Mouse (Mus musculus): ENCODE measurements around the gene Inhbe. TPM values are rescaled to one million over a fixed set of nuclear protein-coding genes. Genes with fewer than 3 reads are reported as not detected.
A peak's percentile ranks its signal among the peaks of the same experiment; 100 is the strongest.
"Not testable (repeated sequence)": the region's sequence is repeated elsewhere in the genome, so short reads cannot be mapped to it uniquely, and the experiment has no call there.

The Inhbe gene
- polyA plus RNA-seq, 1 experiment from 2014 or later = 0.08 TPM

DNA sequence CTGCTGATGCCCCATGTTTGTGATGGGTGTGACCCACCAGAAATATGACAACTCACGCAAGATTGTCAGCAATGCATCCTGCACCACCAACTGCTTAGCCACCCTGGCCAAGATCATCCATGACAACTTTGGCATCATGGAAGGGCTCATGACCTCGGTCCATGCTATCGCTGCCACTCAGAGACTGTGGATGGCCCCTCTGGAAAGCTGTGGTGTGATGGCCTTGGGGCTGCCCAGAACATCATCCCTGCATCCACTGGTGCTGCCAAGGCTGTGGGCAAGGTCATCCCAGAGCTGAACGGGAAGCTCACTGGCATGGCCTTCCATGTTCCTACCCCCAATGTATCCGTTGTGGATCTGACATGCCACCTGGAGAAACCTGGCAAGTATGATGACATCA, 40.7 kb downstream of the Inhbe start:
- not testable (repeated sequence) for H3K27me3 ChIP-seq; H3K4me3 ChIP-seq; H3K4me2 ChIP-seq (replicated peaks); H3K27ac ChIP-seq; H3K9me3 ChIP-seq (replicated peaks); ATAC-seq (ENCODE audit: low FRiP score); H3K9ac ChIP-seq; H3K36me3 ChIP-seq
- peaks cover 12% of the 10 kb centered on the region for H3K4me1 ChIP-seq
- WGBS = 88% methylated on average over 5 of the region's 5 CpGs

DNA sequence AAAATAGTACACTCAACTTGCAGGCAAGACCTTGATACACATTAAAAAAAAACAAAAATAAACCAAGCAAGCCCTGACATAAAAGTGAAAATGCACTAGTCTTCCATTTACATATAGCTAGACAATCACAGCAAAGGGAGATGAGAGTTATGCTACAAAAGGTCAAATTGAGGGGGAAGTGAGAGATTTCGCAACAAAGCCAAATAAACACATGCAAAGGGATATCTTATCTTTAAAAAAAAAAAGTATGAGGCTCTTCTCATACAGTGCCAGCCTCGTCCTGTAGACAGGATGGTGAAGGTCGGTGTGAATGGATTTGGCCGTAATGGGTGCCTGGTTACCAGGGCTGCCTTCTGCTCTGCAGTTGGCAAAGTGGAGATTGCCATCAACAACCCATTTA, 41.4 kb downstream of the Inhbe start:
- no peak for ATAC-seq (ENCODE audit: low FRiP score)
- Histone ChIP-seq H3K4me1 (peaks cover 12% of the 10 kb centered on the region), H3K36me3 (peaks cover 16% of the 10 kb centered on the region), H3K4me3 (no peak overlapping the region), H3K27ac (no peak overlapping the region), H3K9me3 (replicated peaks) (no peaks in the 10 kb centered on the region), H3K9ac (no peak overlapping the region), H3K27me3 (no peaks in the 10 kb centered on the region), H3K4me2 (replicated peaks) (no peak overlapping the region)
- WGBS = 82% methylated on average over 4 of the region's 4 CpGs

GRCm38 (mm10) chr10:127312356-127312676, 41.9 kb downstream of the Inhbe start:
- peak overlapping the region; percentile 84; the same call in 1 of the 2 replicates for H3K9ac ChIP-seq
- H3K4me1 ChIP-seq = peaks cover 12% of the 10 kb centered on the region
- ATAC-seq (ENCODE audit: low FRiP score) = peak; percentile 53
- H3K4me3 ChIP-seq = peak overlapping the region; percentile 75
- peaks cover 21% of the 10 kb centered on the region for H3K36me3 ChIP-seq
- peak overlapping the region; percentile 80 for H3K4me2 ChIP-seq (replicated peaks)
- no peaks in the 10 kb centered on the region for H3K27me3 ChIP-seq
- H3K9me3 ChIP-seq (replicated peaks) = no peaks in the 10 kb centered on the region
- WGBS = 1% methylated on average over 4 of the region's 4 CpGs
- peak overlapping the region; percentile 64 for H3K27ac ChIP-seq

- Histone ChIP-seq H3K27ac (peak within 1 kb of the TSS; percentile 64), H3K36me3 (peaks cover 27% of the 10 kb centered on the region), H3K4me2 (replicated peaks) (peak within 1 kb of the TSS; percentile 80), H3K9me3 (replicated peaks) (no peaks in the 10 kb centered on the region), H3K4me3 (peak within 1 kb of the TSS; percentile 75), H3K27me3 (no peaks in the 10 kb centered on the region), H3K9ac (peak within 1 kb of the TSS; percentile 84), H3K4me1 (peaks cover 12% of the 10 kb centered on the region)
- ATAC-seq (ENCODE audit: low FRiP score) = peak; percentile 98
- under 1% methylated on average over 65 of the region's 65 CpGs for WGBS
Observed at GRCm38 (mm10) chr10:127311476-127312355, 42.5 kb downstream of the Inhbe start, which contains the start of gene Mars. Gene Mars, minus strand, starts transcription at chr10:127311786.

DNA sequence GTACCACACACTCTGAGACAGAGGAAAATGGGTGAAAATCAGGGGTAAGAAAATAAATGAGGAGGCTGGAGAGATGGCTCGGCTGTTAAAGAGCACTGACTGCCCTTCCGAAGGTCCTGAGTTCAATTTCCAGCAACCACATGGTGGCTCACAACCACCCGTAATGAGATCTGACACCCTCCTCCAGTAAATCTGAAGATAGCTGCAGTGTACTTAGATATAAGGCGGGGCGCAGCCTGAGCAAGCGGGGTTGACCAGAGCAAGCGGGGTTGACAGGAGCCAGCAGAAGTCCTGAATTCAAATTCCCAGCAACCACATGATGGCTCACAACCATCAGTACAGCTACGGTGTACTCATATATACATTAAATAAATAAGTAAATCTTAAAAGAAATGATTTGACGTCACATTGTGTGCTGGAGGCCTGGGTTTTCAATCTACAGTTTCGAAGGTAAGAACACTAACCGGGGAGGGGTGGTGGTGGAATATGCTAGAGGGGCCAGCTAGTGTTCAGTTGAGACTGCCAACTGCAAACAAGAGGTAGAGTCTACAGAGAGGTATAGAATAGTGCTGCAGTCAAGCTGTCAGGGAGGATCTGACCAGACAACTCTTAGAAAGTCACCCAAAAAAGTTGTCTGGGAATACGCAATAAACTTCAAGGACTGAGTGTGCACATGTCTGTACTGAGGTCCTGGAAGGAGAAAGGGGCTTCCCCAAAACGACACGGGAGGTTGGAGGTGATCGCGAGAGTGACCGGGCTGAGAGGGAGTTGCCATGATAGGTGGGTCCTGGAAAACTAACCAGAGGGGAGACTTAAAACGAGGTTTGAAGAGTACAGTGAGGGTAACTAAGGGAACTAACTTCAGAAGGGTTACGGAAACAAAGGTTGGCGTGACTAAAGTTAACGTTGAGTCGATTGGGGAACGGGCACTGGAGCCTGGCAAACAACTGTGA, 43.4 kb downstream of the Inhbe start:
- Histone ChIP-seq H3K9ac (peak overlapping the region; percentile 84), H3K4me3 (peak overlapping the region; percentile 75), H3K27ac (peak overlapping the region; percentile 64; the same call in 1 of the 2 replicates), H3K36me3 (peaks cover 36% of the 10 kb centered on the region), H3K27me3 (no peaks in the 10 kb centered on the region), H3K4me2 (replicated peaks) (peak overlapping the region; percentile 80), H3K4me1 (peaks cover 12% of the 10 kb centered on the region), H3K9me3 (replicated peaks) (no peaks in the 10 kb centered on the region)
- 39% methylated on average over 23 of the region's 23 CpGs for WGBS
- ATAC-seq (ENCODE audit: low FRiP score) = peak; percentile 44

GRCm38 (mm10) chr10:127309167-127309566, 45.0 kb downstream of the Inhbe start:
- not testable (repeated sequence) for H3K4me3 ChIP-seq; H3K9ac ChIP-seq; H3K9me3 ChIP-seq (replicated peaks); ATAC-seq (ENCODE audit: low FRiP score); H3K27me3 ChIP-seq; H3K27ac ChIP-seq; H3K4me2 ChIP-seq (replicated peaks)
- WGBS = 82% methylated on average over 3 of the region's 3 CpGs
- H3K4me1 ChIP-seq = peaks cover 12% of the 10 kb centered on the region
- peaks cover 52% of the 10 kb centered on the region for H3K36me3 ChIP-seq

GRCm38 (mm10) chr10:127303136-127303535, 51.1 kb downstream of the Inhbe start:
- no peak for ATAC-seq (ENCODE audit: low FRiP score)
- Histone ChIP-seq H3K27ac (no peak overlapping the region), H3K4me2 (replicated peaks) (no peak overlapping the region), H3K36me3 (peaks cover 99% of the 10 kb centered on the region), H3K4me3 (no peak overlapping the region), H3K4me1 (no peaks in the 10 kb centered on the region), H3K9me3 (replicated peaks) (no peaks in the 10 kb centered on the region), H3K27me3 (no peaks in the 10 kb centered on the region), H3K9ac (no peak overlapping the region)
- WGBS = 92% methylated on average over 11 of the region's 11 CpGs

DNA sequence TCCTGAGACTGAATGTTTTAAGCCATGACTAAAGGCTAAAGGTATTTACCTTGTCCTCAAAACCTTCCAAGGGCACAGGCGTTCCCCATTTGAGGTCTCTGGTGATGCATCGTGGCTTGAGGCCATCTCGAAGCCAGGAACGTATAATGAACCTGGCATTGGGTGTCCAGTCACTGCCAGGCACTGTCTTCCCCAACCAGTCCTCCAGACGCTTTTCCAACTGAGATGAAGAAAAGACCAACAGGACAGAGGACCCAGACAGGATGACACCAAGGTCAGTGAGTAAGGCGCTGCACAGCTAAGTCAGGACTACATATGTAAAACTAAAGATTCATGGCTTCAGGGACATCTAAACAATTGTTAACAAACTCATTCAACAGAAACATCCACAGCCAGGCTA, 53.9 kb downstream of the Inhbe start:
- Histone ChIP-seq H3K27me3 (no peaks in the 10 kb centered on the region), H3K4me3 (no peak overlapping the region), H3K4me1 (no peaks in the 10 kb centered on the region), H3K27ac (no peak overlapping the region), H3K9me3 (replicated peaks) (no peaks in the 10 kb centered on the region), H3K36me3 (peaks cover 99% of the 10 kb centered on the region), H3K9ac (no peak overlapping the region), H3K4me2 (replicated peaks) (no peak overlapping the region)
- no peak for ATAC-seq (ENCODE audit: low FRiP score)
- 97% methylated on average over 6 of the region's 6 CpGs for WGBS

Other genes starting within 250 kb of the Inhbe start
- gene Os9, start 233.3 kb downstream of the Inhbe start, polyA plus RNA-seq (2016; fragmentation: Nextera tagmentation; extraction: Ambion mirVana) = 118 TPM in 2 replicates
- gene B4galnt1, start 189.2 kb downstream of the Inhbe start, polyA plus RNA-seq (2016; fragmentation: Nextera tagmentation; extraction: Ambion mirVana) = 21.6 and 25.8 TPM in 2 replicates
- gene Slc26a10, start 173.8 kb downstream of the Inhbe start, polyA plus RNA-seq (2016; fragmentation: Nextera tagmentation; extraction: Ambion mirVana) = 1.2 and 2.2 TPM in 2 replicates
- 52.2 and 61.4 TPM in 2 replicates for gene Arhgef25, start 164.3 kb downstream of the Inhbe start, polyA plus RNA-seq (2016; fragmentation: Nextera tagmentation; extraction: Ambion mirVana)
- gene Dtx3, start 158.7 kb downstream of the Inhbe start, polyA plus RNA-seq (2016; fragmentation: Nextera tagmentation; extraction: Ambion mirVana) = 199 and 203 TPM in 2 replicates
- gene Pip4k2c, start 142.8 kb downstream of the Inhbe start, polyA plus RNA-seq (2016; fragmentation: Nextera tagmentation; extraction: Ambion mirVana) = 23.2 and 24.9 TPM in 2 replicates
- 70.0 and 76.6 TPM in 2 replicates for gene Kif5a, start 91.1 kb downstream of the Inhbe start, polyA plus RNA-seq (2016; fragmentation: Nextera tagmentation; extraction: Ambion mirVana)
- gene Dctn2, start 88.0 kb downstream of the Inhbe start, polyA plus RNA-seq (2016; fragmentation: Nextera tagmentation; extraction: Ambion mirVana) = 234 and 240 TPM in 2 replicates
- gene Mbd6, start 65.4 kb downstream of the Inhbe start, polyA plus RNA-seq (2016; fragmentation: Nextera tagmentation; extraction: Ambion mirVana) = 17.9 and 19.8 TPM in 2 replicates
- gene Mars, start 42.6 kb downstream of the Inhbe start, polyA plus RNA-seq (2016; fragmentation: Nextera tagmentation; extraction: Ambion mirVana) = 142 and 152 TPM in 2 replicates
- 2.0 and 2.2 TPM in 2 replicates for gene Arhgap9, start 32.4 kb downstream of the Inhbe start, polyA plus RNA-seq (2016; fragmentation: Nextera tagmentation; extraction: Ambion mirVana)
- 3.7 and 4.8 TPM in 2 replicates for gene Gli1, start 12.4 kb downstream of the Inhbe start, polyA plus RNA-seq (2016; fragmentation: Nextera tagmentation; extraction: Ambion mirVana)
- gene Inhbc, start 16.0 kb upstream of the Inhbe start, polyA plus RNA-seq (2016; fragmentation: Nextera tagmentation; extraction: Ambion mirVana) = not detected in 2 replicates
- 39.1 and 41.4 TPM in 2 replicates for gene R3hdm2, start 25.9 kb upstream of the Inhbe start, polyA plus RNA-seq (2016; fragmentation: Nextera tagmentation; extraction: Ambion mirVana)
- 2.2 and 4.8 TPM in 2 replicates for gene Stac3, start 147.3 kb upstream of the Inhbe start, polyA plus RNA-seq (2016; fragmentation: Nextera tagmentation; extraction: Ambion mirVana)
- gene Ndufa4l2, start 160.6 kb upstream of the Inhbe start, polyA plus RNA-seq (2016; fragmentation: Nextera tagmentation; extraction: Ambion mirVana) = 7.7 and 8.4 TPM in 2 replicates
- 67.1 and 67.5 TPM in 2 replicates for gene Shmt2, start 168.0 kb upstream of the Inhbe start, polyA plus RNA-seq (2016; fragmentation: Nextera tagmentation; extraction: Ambion mirVana)
- gene Nxph4, start 180.1 kb upstream of the Inhbe start, polyA plus RNA-seq (2016; fragmentation: Nextera tagmentation; extraction: Ambion mirVana) = 101 and 109 TPM in 2 replicates

Measured in hindbrain, embryonic 12.5 days (tissue).